Mouse (Mus musculus) hematopoietic stem cell, adult 5-6 weeks (primary cell): ENCODE measurements at regions not wholly inside any gene's neighbourhood (a gene's known extent, or its start where the extent isn't known, plus 50 kb on each side); places are given as distances from the start of the nearest gene placed in this dataset.
A peak's percentile ranks its signal among the peaks of the same experiment; 100 is the strongest.

Source experiments
- ATAC-seq, 2 experiments: fragments of 125-278 bp in 1 of 2; replicated peaks in 1 of 2; 2 replicates each; pipeline ENCODE4 v1.8.0; 2016 to 2017; ENCODE audit warnings: inconsistent platforms in 2 of 2, mild to moderate bottlenecking in 2 of 2, moderate number of reproducible peaks in 2 of 2, low read depth in 1 of 2, moderate TSS enrichment in 1 of 2; ENCODE audit not compliant: low FRiP score in 2 of 2, poor library complexity in 2 of 2, severe bottlenecking in 2 of 2, insufficient read depth in 1 of 2, low TSS enrichment in 1 of 2

DNA sequence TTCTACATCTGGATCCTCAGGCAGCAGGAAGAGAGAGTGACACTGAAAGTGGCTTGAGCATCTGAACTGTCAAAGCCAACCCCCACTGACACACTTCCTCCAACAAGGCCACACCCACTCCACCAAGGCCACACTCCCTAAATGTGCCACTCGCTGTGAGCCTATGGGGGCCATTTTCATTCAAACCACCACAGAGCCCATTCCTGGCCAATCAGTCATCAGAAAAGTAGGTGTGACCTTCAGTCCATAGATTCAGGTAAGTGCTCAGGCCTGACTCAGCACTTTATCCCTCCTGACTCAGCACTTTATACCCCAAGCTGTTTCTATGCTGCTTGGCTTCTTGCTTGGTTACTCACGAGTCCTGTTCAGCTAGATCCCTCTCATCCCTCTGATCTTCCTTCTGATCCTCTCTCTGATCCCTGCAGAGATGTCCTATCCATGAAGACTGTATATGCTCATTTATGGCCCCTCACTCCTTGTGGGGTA lies 121.6 kb upstream of the Pmepa1 start:
- ATAC-seq: no peak

DNA sequence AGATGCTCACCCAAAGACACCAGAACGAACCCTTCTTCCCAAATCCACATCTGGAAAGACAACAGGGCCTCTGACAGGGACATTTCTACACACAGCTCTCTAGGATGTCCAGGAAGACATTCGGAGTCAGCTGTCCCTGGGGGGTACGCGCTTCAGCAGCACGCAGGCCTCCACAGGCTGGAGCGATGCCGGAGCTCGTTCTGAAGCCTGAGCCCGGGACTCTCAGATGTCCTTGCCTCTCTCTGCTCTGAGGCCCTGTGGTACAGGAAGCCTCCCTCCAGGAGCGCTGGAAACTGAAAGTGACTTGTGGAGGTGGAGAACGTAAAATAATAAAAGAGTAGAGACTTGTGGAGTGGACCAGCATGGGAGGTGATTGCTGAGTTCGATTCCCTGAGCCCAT lies 116.8 kb upstream of the 1700021F07Rik start:
- ATAC-seq: no peak

DNA sequence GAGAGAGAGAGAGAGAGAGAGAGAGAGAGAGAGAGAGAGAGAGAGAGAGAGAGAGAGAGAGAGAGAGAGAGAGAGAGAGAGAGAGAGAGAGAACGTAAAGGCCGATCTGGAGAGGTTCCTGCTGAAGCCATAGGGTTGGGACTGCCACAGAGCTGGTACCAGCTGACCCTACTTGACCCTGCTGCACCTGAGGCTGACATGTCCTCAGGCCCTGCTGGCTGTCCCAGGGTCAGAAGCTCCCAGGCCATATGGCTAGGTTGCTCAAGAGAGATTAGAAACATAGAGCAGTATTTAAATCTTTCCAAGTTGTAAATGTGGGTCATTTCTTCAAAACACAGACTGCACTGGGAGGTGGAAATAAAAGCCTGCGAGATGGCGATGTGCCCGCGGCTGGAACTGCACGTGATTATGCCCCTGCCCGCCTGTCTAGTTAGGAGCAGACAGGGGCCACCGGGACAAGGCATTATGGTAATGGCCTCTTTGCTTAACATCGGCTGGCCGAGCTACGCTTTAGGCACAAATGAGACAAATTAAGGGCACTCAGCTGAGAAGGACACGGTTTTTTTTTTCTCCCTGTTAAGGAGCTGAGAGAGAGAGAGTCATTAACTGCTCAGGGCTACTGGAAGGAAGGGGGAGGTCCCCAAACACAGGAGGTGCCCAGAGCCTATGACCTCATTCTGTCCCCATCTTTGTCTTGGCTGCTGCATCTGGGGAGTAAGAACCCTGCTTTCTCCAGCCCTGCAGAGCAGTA lies 115.9 kb upstream of the 1700021F07Rik start:
- no peak for ATAC-seq

DNA sequence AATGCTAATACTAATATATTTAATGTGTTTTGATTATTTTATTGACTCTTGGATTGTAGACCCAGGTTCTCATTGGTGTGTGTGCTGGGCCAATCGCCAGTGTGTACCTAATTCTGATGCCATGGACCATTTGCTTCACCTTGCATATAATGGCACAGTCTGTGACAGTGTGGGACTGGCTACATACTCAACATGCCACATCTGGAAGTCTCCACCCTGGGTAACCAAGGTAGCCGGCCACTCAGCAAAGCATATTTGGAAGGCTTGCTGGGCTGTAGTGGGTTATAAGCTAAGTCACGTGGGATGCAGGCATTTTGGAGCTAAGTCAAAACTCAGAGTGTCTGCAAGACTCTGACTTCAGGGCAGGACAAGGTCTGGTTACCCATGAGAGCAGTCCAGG lies 115.3 kb upstream of the 1700021F07Rik start:
- no peak for ATAC-seq

DNA sequence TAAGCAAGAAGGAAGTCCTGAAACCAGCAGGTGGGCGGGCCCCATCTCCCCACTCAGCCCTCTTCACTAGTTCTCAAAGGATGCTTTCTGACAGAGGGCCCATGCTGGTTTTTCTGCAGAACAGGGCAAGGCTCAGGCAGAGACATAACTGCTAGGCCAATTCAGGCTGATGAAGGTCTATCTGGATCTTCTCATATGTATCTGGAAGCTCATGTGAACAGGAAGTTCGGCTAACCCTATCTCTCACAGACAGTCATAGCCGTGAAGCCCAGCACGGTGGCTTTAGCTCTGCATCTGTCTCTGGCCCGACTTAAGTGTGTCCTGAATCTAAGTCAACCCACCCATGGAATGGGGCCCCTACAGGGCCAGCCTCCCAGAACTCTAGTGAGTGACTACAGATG lies 113.7 kb upstream of the 1700021F07Rik start:
- ATAC-seq: 0 out of 4 replicates have a peak, but pooled peaks of 1 of the 2 experiments have one; percentile 22

DNA sequence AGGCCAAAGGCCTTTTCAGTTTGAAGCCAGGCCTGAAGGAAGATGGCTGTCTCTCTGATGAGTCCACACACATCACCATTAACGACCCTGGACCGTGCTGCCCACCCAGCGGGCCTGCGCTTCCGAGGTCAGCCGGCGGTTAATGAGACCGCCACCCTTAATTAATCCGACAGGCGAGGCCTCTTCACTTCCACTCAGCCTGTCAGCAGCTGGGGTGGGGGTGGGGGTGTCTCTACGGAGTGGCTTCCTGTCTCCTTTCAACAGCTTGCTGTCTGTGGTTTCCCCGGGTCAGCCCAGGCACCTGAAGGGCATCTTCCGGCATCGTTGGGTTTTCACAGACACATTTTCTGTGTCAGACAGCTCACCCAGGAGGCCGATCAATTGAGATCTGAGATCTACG lies 113.0 kb upstream of the 1700021F07Rik start:
- ATAC-seq: peak; percentile 38 to 66

DNA sequence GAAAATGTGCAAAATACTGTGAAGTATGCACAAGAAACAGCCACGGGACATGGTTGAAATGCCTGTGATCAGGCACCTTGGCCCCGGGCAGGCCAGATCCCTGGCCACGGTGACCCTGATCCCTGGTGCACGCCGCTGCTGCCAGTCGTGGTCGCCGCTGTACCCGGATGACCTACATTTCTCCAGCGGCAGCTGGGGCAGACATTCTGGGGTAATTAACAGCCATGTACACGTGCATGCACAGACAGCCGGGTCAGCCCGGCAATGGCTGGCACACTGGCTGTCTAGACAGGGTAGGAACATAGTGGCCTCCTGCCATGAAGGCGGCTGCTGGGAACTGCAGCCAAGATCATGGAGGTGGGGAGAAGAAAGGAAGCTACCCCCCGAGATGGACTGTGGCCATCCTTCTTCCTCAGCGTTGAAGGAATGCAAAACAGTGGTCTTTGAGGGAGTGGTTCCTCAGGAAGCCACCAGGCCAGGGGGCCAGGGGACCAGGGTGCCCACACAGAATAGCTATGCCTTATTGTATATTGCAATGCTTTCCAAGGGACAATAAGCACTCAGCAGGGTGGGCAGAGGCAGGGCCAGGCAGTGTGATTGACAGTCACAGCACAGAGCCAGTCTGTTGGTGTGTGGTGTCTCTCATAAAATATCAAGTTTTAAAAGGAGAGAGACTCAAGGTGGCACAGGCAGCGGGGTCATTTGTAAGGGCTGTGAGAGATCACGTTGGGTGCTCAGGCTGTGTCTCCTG lies 108.3 kb upstream of the 1700021F07Rik start:
- no peak for ATAC-seq

DNA sequence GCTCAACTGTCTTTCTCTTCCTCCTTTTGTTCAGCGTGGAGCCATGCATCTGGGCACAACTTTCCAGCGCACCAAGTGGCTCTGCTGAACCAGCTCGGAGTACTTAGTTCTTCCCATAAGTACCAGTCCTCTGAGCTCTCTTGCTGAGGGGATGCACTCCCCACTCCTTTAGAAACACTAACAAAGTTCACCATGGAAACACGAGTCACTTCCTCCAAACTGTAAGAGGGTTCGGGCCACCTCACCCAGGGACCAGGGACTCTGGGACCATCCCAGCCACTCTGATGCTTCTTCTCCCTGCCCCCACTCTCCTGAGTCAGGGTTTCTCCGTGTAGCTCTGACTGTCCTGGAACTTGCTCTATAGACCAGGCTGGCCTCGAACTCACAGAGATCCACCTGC lies 107.0 kb upstream of the 1700021F07Rik start:
- peak in 1 of 2 experiments; percentile 18; a peak in 1 of 4 replicates for ATAC-seq

DNA sequence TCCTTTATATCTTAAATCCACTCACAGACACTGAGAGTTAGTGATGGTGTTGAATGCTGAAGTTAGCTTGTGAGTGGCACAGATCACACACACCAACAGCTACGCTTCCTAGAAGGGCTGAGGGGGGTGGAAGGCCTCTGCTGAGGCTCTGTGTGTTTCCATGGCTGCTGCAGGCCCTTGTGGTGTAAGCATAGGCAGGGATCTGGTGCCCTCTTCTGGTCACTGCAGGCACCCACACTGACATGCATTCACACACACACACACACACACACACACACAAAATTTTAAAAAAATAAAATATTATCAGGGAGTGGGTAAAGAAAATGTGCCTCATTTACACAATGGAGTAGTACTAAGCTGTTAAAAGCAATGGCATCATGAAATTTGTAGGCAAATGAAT lies 105.5 kb upstream of the 1700021F07Rik start:
- ATAC-seq: peak in 1 of 2 experiments; percentile 33; a peak in 1 of 4 replicates

DNA sequence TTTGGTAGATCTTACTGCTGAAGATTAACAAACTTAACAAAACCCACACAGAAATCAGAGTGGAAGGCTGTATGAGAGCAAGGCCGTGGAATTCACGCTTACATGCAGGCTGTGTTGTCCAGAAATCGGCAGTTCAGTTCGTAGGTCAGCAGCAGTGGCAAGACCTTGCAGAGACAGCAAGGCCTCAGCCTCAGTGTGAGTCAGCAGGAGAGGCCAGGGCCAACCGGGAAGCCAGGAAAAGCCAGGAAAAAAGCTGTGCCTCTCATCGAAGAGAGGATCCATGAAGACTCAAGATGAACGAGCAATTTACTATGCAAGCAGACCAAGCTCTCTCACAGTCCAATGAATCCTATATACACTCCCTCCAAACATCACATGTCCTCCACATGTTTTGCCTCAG lies 103.4 kb upstream of the 1700021F07Rik start:
- no peak for ATAC-seq

DNA sequence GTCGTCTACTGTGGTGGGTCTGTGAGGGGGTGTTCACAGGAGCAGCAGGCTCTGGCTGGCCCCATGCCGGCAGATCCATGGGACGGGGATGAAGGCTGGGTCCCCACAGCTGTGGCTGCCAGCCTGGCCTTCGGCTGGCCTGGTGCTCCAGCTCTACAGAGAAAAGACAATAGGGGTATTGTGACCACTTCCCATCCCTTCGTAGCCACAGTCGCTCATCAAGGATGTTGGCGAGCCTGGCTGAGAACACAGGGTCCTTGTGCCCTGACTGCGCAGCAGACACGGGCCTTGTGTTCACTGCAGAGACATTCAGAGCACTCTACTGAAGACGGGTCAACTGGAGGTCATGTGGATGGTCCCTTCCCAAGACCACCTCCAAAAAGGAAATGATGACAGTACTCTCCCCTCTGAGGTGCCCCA lies 102.4 kb upstream of the 1700021F07Rik start:
- ATAC-seq: no peak

DNA sequence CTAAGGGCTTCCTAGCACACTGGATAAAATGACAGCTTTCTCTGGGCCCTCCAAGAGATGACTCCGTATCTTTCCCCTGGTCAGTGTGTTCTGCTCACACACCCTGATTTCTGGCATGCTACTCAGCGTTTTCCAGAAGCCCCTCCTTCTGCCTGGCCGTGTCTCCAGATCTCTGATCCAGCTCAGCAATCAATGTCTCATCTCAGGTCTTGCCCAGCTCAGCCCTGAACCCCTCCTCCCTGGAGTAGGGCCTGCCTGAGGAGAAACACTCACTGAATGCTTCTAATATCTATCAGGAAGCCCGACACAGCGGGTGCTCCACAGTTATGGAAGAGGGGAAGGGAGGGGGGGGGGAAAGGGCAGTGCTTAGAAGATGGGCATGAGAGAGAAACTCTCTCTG lies 101.9 kb upstream of the 1700021F07Rik start:
- no peak for ATAC-seq

DNA sequence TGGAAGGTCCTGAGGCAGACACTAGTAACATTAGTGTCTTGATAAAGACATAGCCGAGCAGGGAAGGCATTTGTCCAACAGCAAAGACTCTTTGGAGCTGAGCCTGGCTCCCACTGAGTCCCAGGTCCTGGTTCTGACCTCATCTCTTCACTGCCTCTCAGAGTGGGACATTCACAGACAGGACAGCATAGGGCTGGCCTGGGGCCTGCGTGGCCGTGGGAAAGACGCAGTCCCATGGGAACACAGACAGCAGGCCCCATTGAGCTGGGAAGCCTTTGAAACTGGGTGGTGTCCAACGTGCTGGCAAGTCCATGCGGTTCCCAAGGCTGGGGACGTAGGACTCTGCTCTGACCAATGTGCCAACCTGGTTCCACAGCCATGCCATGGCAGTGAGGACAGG lies 97.5 kb upstream of the 1700021F07Rik start:
- no peak for ATAC-seq

DNA sequence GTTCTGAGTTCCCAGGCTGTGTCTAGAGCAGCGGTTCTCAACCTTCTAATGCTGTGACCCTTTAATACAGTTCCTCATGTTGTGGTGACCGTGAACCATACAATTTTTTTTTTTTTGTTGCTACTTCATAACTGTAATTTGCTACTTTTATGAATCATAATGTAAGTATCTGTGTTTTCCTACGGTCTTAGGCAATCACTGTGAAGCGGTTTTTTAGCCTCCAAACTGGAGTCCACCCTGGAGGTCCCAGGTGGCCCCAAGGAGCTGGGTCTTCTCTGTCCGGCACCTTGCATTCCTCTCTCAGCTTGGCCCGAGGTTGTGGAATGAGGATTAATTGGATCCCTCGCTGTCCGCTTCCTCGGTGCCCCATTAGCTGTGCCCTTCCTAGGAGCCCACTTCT lies 96.6 kb upstream of the 1700021F07Rik start:
- ATAC-seq: no peak

DNA sequence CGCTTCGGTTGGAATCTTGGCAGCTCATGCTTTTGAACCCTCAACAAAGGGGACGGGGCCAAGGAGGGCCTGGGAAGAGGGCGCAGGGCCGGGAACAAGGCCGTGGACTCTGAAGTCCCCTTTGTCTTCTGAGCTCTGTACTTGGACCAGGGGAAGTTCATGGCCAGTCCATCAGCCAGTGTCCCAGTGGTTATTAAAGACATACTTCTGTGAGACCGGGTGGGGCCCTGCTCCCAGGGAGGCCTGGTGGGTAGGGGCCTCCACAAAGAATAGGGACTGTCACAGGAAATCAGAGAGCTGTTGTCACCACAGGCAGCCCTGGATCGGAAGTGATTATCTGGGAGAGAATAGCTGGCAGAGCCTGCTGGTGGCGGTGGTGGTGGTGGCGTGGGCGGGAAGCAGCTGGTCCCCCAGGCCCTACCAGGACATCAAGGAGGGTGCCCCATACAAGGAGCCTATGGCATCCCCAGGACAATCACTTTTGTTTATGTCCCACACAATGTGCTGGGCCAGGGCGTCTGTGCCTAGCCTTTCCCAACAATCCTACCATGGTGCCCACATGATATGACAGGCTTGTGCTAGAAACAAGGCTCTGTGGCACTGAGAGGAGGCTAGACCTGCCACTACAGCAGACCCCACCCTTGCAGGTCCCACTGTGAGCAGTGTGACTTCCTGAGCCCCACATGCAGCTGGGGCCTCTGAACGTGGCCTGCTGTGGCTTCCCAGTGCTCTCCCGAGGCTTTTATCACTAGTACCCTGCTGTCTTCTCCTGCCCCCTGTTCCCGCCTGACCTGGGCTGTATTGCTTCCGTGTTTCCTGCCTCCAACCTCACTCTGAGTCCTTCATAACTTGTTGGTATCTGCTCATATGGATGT lies 96.0 kb upstream of the 1700021F07Rik start:
- no peak for ATAC-seq

DNA sequence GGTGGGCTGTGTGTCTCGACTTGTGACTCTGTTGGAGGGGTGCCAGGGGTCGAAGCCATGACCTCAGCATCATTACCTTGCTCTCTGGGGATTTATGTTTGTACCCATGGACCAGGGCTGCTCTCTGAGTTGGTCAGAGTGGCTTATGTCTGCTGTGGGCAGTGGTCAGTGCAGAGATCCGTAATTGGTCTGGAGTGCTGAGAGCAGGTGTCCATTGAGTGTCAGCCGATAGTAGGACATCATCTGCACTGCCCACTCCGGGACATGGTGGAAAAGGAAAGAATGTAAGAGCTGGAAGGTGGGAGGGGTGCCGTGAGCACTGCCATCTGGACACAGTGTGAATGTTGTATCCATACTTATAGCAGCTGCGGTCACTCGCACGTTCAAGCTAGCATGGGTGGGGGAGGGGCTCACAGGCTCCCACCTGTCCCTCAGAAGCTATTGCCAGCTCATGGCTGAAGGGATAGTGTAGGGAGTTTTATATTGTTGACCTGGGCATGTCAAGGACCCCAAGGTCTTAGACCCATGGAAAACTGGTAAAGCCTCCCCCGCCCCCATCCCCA lies 94.4 kb upstream of the 1700021F07Rik start:
- no peak for ATAC-seq

DNA sequence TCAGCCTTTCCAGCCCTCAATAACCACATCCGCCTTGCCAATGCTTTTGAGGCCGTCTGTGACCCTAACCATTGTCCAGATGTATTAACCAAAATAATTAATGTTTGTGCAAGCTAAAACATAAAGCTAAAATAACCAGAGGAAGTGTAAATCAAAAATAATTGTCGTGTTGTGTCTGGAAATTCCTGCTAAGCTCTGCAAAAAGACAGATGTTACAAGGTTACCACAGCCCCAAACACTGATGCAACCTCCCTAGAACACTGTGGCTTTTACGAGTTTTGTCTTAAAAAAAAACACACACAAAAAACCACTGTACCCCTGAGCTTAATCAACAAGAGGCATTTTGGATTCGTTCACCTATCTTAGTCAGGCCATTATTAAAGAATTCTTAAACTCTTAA lies 90.5 kb upstream of the 1700021F07Rik start:
- ATAC-seq: no peak
